Mouse (Mus musculus): ENCODE results near the gene Areg. TPM values are rescaled to one million over a fixed set of nuclear protein-coding genes. Genes with fewer than 3 reads are reported as not detected.

The Areg gene
- total RNA-seq, 1 experiment = 0.31 TPM

DNA sequence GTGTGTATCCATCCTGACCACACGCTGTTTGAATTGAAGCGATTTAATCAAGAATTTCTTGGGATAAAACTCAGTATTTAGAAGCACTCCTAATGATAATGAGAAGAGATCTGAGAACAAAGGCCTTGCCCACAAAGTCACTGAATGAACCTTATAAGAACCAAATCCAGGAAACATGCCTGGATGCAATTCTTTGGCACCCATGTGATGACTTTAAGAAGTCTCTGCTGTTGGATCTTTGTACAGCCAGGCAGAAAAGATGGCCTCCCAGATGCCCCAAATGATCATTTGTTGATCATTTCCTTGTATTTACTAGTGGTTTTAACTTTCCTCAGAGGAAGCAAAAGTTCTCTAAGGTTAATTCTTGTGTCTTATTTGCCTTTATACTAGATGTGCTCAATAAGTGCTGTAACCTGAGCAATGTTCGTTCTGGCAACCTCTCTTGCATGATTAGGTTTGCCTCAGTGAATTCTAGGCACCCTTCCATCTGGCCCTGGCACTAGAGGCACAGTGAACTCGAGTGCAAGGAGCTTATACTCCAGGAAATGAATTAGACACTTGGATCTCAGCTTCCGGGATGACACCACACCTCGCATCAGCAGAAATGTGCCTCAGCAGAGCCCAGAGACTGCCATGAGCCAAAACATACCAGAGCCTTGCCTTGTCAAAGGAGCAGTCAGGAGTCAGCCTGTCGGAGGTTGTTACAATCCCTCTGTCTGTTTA, 35.3 kb upstream of the Areg start:
- H3K36me3 ChIP-seq (ENCODE audit: control insufficient read depth, insufficient read depth, low read length, poor library complexity, severe bottlenecking) = no peaks in the 10 kb centered on the region
- no peak for TF ChIP-seq ZNF384 (IDR thresholded peaks at IDR 0.05; ENCODE audit: low read depth, low read length)
- no peak for TF ChIP-seq MAFK (IDR thresholded peaks at IDR 0.05; ENCODE audit: insufficient read depth, low read depth, low read length)
- no peak for TF ChIP-seq HCFC1 (IDR thresholded peaks at IDR 0.05; ENCODE audit: borderline replicate concordance, insufficient read depth, low read length)
- no peak for TF ChIP-seq CHD2 (IDR thresholded peaks at IDR 0.05; ENCODE audit: low read depth, low read length)
- TF ChIP-seq ZC3H11A (IDR thresholded peaks at IDR 0.05; ENCODE audit: borderline replicate concordance, low read depth, low read length) = no peak

DNA sequence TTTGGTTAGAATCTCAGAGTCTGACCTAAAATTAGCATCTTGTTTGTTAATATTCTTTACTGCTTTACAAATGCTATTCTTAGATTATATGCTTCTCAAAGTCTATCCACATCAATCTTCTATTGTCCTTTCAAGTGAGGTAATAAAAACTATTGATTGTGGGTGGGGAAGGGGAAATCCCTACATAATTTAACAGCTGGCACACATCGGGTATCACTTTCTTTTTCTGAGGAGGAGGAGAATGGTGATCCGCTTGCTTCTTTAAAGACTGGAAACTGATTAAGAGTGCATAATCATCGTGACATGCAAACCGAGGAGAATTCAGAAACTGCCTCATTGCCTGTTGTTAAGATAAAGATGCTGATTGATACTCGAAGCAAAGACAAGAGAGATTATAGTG, 33.2 kb upstream of the Areg start:
- no peak overlapping the region for H3K9ac ChIP-seq (ENCODE audit: insufficient read depth, low read depth, low read length, poor library complexity, severe bottlenecking)
- in situ Hi-C loops (cut with MboI; ENCODE audit: low sequenced_read_pairs in 2 of 2, unreplicated experiment in 2 of 2) = no loop called here
- H3K4me3 ChIP-seq (ENCODE audit: insufficient read depth in 1 of 2, low read depth in 1 of 2, low read length in 2 of 2, poor library complexity in 1 of 2, severe bottlenecking in 1 of 2) = no peak overlapping the region
- no peak for TF ChIP-seq ZNF384 (IDR thresholded peaks at IDR 0.05; ENCODE audit: low read depth, low read length)
- no peaks in the 10 kb centered on the region for H3K36me3 ChIP-seq (ENCODE audit: control insufficient read depth, insufficient read depth, low read length, poor library complexity, severe bottlenecking)
- DNase-seq (ENCODE audit: low read depth, low spot score) = no peak
- H3K27ac ChIP-seq (ENCODE audit: insufficient read depth, low read depth, low read length, poor library complexity, severe bottlenecking) = no peak overlapping the region
- H3K4me1 ChIP-seq (ENCODE audit: control insufficient read depth in 2 of 2, insufficient read depth in 2 of 2, low read length in 2 of 2, poor library complexity in 1 of 2) = no peaks in the 10 kb centered on the region
- no peaks in the 10 kb centered on the region for H3K9me3 ChIP-seq (ENCODE audit: control insufficient read depth, insufficient read depth, low read depth, low read length)

More for the DNA sequence above, 35.3 kb upstream of the Areg start:
- no peak overlapping the region for H3K4me3 ChIP-seq (ENCODE audit: insufficient read depth in 1 of 2, low read depth in 1 of 2, low read length in 2 of 2, poor library complexity in 1 of 2, severe bottlenecking in 1 of 2)
- in situ Hi-C loops (cut with MboI; ENCODE audit: low sequenced_read_pairs in 2 of 2, unreplicated experiment in 2 of 2) = no loop called here
- H3K9ac ChIP-seq (ENCODE audit: insufficient read depth, low read depth, low read length, poor library complexity, severe bottlenecking) = no peak overlapping the region
- no peaks in the 10 kb centered on the region for H3K9me3 ChIP-seq (ENCODE audit: control insufficient read depth, insufficient read depth, low read depth, low read length)
- no peak for DNase-seq (ENCODE audit: low read depth, low spot score)
- H3K4me1 ChIP-seq (ENCODE audit: control insufficient read depth in 2 of 2, insufficient read depth in 2 of 2, low read length in 2 of 2, poor library complexity in 1 of 2) = no peaks in the 10 kb centered on the region
- H3K27ac ChIP-seq (ENCODE audit: insufficient read depth, low read depth, low read length, poor library complexity, severe bottlenecking) = no peak overlapping the region

DNA sequence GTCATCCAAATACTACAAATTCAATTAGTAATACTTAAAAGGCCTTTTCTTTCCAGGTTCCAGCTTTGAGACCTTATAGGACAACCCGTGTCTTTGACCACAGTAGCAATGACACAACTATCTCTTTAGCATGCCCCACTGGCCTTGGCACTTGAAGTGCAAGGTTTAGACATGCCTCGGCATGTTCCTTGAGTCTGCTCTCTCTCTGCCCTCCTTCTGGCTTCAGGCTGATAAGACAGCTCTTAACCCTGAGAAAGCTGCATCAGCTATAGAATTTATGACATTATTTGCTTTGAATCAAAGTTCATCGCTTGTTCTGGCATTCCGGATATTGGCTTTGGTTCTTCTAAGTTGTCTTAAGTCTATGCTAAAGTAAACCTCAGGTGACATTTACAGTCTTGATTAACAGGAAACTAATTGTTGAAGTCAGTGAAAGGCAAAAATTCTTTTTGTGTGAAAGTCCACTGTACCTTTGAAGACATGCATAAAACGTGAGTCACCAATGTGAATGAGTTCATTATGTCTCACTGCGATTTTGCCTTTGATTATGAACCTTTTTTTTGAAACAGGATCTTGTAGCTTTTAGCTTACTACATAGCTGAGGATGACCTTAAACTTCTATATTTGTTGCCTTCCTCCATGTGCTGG, 29.3 kb upstream of the Areg start:
- no peak for TF ChIP-seq ZNF384 (IDR thresholded peaks at IDR 0.05; ENCODE audit: low read depth, low read length)
- no peak overlapping the region for H3K9ac ChIP-seq (ENCODE audit: insufficient read depth, low read depth, low read length, poor library complexity, severe bottlenecking)
- H3K4me3 ChIP-seq (ENCODE audit: insufficient read depth in 1 of 2, low read depth in 1 of 2, low read length in 2 of 2, poor library complexity in 1 of 2, severe bottlenecking in 1 of 2) = no peak overlapping the region
- no peaks in the 10 kb centered on the region for H3K9me3 ChIP-seq (ENCODE audit: control insufficient read depth, insufficient read depth, low read depth, low read length)
- no peak for DNase-seq (ENCODE audit: low read depth, low spot score)
- H3K4me1 ChIP-seq (ENCODE audit: control insufficient read depth in 2 of 2, insufficient read depth in 2 of 2, low read length in 2 of 2, poor library complexity in 1 of 2) = no peaks in the 10 kb centered on the region
- no peak overlapping the region for H3K27ac ChIP-seq (ENCODE audit: insufficient read depth, low read depth, low read length, poor library complexity, severe bottlenecking)
- in situ Hi-C loops (cut with MboI; ENCODE audit: low sequenced_read_pairs in 2 of 2, unreplicated experiment in 2 of 2) = no loop called here
- H3K36me3 ChIP-seq (ENCODE audit: control insufficient read depth, insufficient read depth, low read length, poor library complexity, severe bottlenecking) = no peaks in the 10 kb centered on the region

- TF ChIP-seq MAFK (IDR thresholded peaks at IDR 0.05; ENCODE audit: insufficient read depth, low read depth, low read length) (no peak), CHD2 (IDR thresholded peaks at IDR 0.05; ENCODE audit: low read depth, low read length) (no peak), ZC3H11A (IDR thresholded peaks at IDR 0.05; ENCODE audit: borderline replicate concordance, low read depth, low read length) (no peak), ZNF384 (IDR thresholded peaks at IDR 0.05; ENCODE audit: low read depth, low read length) (no peak)
- no peak overlapping the region for H3K4me3 ChIP-seq (ENCODE audit: insufficient read depth in 1 of 2, low read depth in 1 of 2, low read length in 2 of 2, poor library complexity in 1 of 2, severe bottlenecking in 1 of 2)
- no peaks in the 10 kb centered on the region for H3K4me1 ChIP-seq (ENCODE audit: control insufficient read depth in 2 of 2, insufficient read depth in 2 of 2, low read length in 2 of 2, poor library complexity in 1 of 2)
- no peak overlapping the region for H3K27ac ChIP-seq (ENCODE audit: insufficient read depth, low read depth, low read length, poor library complexity, severe bottlenecking)
- no peak for DNase-seq (ENCODE audit: low read depth, low spot score)
- H3K9ac ChIP-seq (ENCODE audit: insufficient read depth, low read depth, low read length, poor library complexity, severe bottlenecking) = no peak overlapping the region
- in situ Hi-C loops (cut with MboI; ENCODE audit: low sequenced_read_pairs in 2 of 2, unreplicated experiment in 2 of 2) = no loop called here
- H3K9me3 ChIP-seq (ENCODE audit: control insufficient read depth, insufficient read depth, low read depth, low read length) = no peaks in the 10 kb centered on the region
- H3K36me3 ChIP-seq (ENCODE audit: control insufficient read depth, insufficient read depth, low read length, poor library complexity, severe bottlenecking) = no peaks in the 10 kb centered on the region
These were observed 28.4 kb upstream of the Areg start for GRCm38 (mm10) chr5:91111019-91111418.

GRCm38 (mm10) chr5:91113967-91114366, 25.4 kb upstream of the Areg start:
- Histone ChIP-seq H3K4me1 (ENCODE audit: control insufficient read depth in 2 of 2, insufficient read depth in 2 of 2, low read length in 2 of 2, poor library complexity in 1 of 2) (no peaks in the 10 kb centered on the region), H3K9ac (ENCODE audit: insufficient read depth, low read depth, low read length, poor library complexity, severe bottlenecking) (no peak overlapping the region), H3K27ac (ENCODE audit: insufficient read depth, low read depth, low read length, poor library complexity, severe bottlenecking) (no peak overlapping the region), H3K9me3 (ENCODE audit: control insufficient read depth, insufficient read depth, low read depth, low read length) (no peaks in the 10 kb centered on the region), H3K4me3 (ENCODE audit: insufficient read depth in 1 of 2, low read depth in 1 of 2, low read length in 2 of 2, poor library complexity in 1 of 2, severe bottlenecking in 1 of 2) (no peak overlapping the region), H3K36me3 (ENCODE audit: control insufficient read depth, insufficient read depth, low read length, poor library complexity, severe bottlenecking) (no peaks in the 10 kb centered on the region)
- no peak for TF ChIP-seq ZC3H11A (IDR thresholded peaks at IDR 0.05; ENCODE audit: borderline replicate concordance, low read depth, low read length)
- no peak for TF ChIP-seq HCFC1 (IDR thresholded peaks at IDR 0.05; ENCODE audit: borderline replicate concordance, insufficient read depth, low read length)
- TF ChIP-seq ZNF384 (IDR thresholded peaks at IDR 0.05; ENCODE audit: low read depth, low read length) = no peak
- no peak for TF ChIP-seq MAFK (IDR thresholded peaks at IDR 0.05; ENCODE audit: insufficient read depth, low read depth, low read length)
- TF ChIP-seq CHD2 (IDR thresholded peaks at IDR 0.05; ENCODE audit: low read depth, low read length) = no peak
- no peak for DNase-seq (ENCODE audit: low read depth, low spot score)
- in situ Hi-C loops (cut with MboI; ENCODE audit: low sequenced_read_pairs in 2 of 2, unreplicated experiment in 2 of 2) = no loop called here

Measured in ES-E14 (cell line).